Mouse (Mus musculus) forelimb bud, embryonic 11.5 days (tissue): ENCODE results near the gene Rpl9.

Source experiments
- DNase-seq: peaks from one replicate; pipeline ENCODE4 v3.0.0-alpha.2; 2012; ENCODE audit warnings: low read depth, low spot score

Rpl9 gene

GRCm38 (mm10) chr5:65374746-65375145 is 16.5 kb downstream of the Rpl9 start:
- no peak for DNase-seq

GRCm38 (mm10) chr5:65371551-65371950 is 19.7 kb downstream of the Rpl9 start:
- DNase-seq: no peak

GRCm38 (mm10) chr5:65367837-65368236 is 23.4 kb downstream of the Rpl9 start:
- DNase-seq: no peak

GRCm38 (mm10) chr5:65357771-65358170 is 33.5 kb downstream of the Rpl9 start:
- DNase-seq: no peak

GRCm38 (mm10) chr5:65356851-65357250 is 34.4 kb downstream of the Rpl9 start:
- DNase-seq: no peak

- DNase-seq: no peak
Measured at GRCm38 (mm10) chr5:65354985-65355384, 36.3 kb downstream of the Rpl9 start.

- no peak for DNase-seq
Measured at GRCm38 (mm10) chr5:65354097-65354496, 37.1 kb downstream of the Rpl9 start.

GRCm38 (mm10) chr5:65350508-65350907 is 40.7 kb downstream of the Rpl9 start:
- no peak for DNase-seq

GRCm38 (mm10) chr5:65348168-65348567 is 43.1 kb downstream of the Rpl9 start, which contains the start of gene Klb:
Klb (plus strand) TSS chr5:65348314.
- DNase-seq: no peak

- DNase-seq: no peak
Measured at GRCm38 (mm10) chr5:65340167-65340566, 51.1 kb downstream of the Rpl9 start.

- DNase-seq: no peak
Measured at GRCm38 (mm10) chr5:65338394-65338793, 52.9 kb downstream of the Rpl9 start.
